In genomic region chr12:107823768-107824394, GRCm38 (mm10) we compare ENCODE assay signal across 24 mouse cellular contexts.
DNase-seq lines count a peak whose midpoint lies in the region; ATAC-seq and TF ChIP-seq lines count a peak whose summit lies in the region.
"Had no signal": no experiment of that assay in that cellular context is flagged by ENCODE, and none has a peak within 500 bp of the region (broad histone marks: within the 10 kb centered on the region; RNA-seq: fewer than 3 reads in every experiment).

No protein-coding gene starts in this region.

- H3K27me3 ChIP-seq in intestine, embryonic 15.5 days (replicated peaks): no peaks in the 10 kb centered on the region
- H3K27me3 ChIP-seq in intestine, postnatal 0 days (replicated peaks; ENCODE audit: control insufficient read depth, insufficient read depth, low read length): no peaks in the 10 kb centered on the region
- H3K27me3 ChIP-seq in neural tube, embryonic 15.5 days (replicated peaks): no peaks in the 10 kb centered on the region
- H3K27me3 ChIP-seq: heart, embryonic 12.5 days; heart, embryonic 15.5 days; hindbrain, embryonic 13.5 days had no signal

- peak; percentile 43 for DNase-seq in brain, adult 2 months (ENCODE audit: low read depth, low spot score)
- peak; percentile 48 to 72 for DNase-seq in layer of hippocampus, adult 8-10 months (ENCODE audit: low spot score in 2 of 2)
- DNase-seq in layer of hippocampus, postnatal 36 days: peak; percentile 53 to 60
- no peak for DNase-seq in spleen, postnatal 14 days (ENCODE audit: low spot score in 2 of 2)
- DNase-seq: adrenal gland, adult 8-10 months; adrenal gland, postnatal 25 days; cerebellum, adult 18-20 months; cerebellum, adult 9-10 months; cerebellum, postnatal 14 days; forebrain, postnatal 0 days; gastrocnemius, postnatal 25 days; heart, adult 18-20 months; heart, postnatal 10 days; heart, postnatal 36 days had no signal

- no peak overlapping the region for H3K9ac ChIP-seq in intestine, embryonic 15.5 days
- H3K9ac ChIP-seq in intestine, postnatal 0 days (ENCODE audit: low read depth, low read length): no peak overlapping the region
- no peak overlapping the region for H3K9ac ChIP-seq in neural tube, embryonic 15.5 days (replicated peaks)
- H3K9ac ChIP-seq: forebrain, postnatal 0 days; heart, embryonic 12.5 days; heart, embryonic 15.5 days; hindbrain, embryonic 13.5 days had no signal

- H3K4me2 ChIP-seq in intestine, embryonic 15.5 days (replicated peaks): no peak overlapping the region
- no peak overlapping the region for H3K4me2 ChIP-seq in intestine, postnatal 0 days (replicated peaks; ENCODE audit: low read depth)
- H3K4me2 ChIP-seq in neural tube, embryonic 15.5 days: no peak overlapping the region
- H3K4me2 ChIP-seq: heart, embryonic 12.5 days; heart, embryonic 15.5 days; hindbrain, embryonic 13.5 days had no signal

- WGBS in intestine, embryonic 15.5 days: 64% methylated on average over 5 of the region's 5 CpGs
- whole genome bisulfite sequencing in intestine, postnatal 0 days: 38% methylated on average over 5 of the region's 5 CpGs
- 94% methylated on average over 5 of the region's 5 CpGs for WGBS in neural tube, embryonic 15.5 days

- H3K36me3 ChIP-seq in intestine, embryonic 15.5 days: no peaks in the 10 kb centered on the region
- H3K36me3 ChIP-seq in intestine, postnatal 0 days (ENCODE audit: control insufficient read depth, insufficient read depth): no peaks in the 10 kb centered on the region
- no peaks in the 10 kb centered on the region for H3K36me3 ChIP-seq in neural tube, embryonic 15.5 days
- H3K36me3 ChIP-seq: forebrain, embryonic 10.5 days; heart, embryonic 12.5 days; heart, embryonic 15.5 days; hindbrain, embryonic 10.5 days; hindbrain, embryonic 13.5 days had no signal

- ATAC-seq in intestine, embryonic 15.5 days: peak; percentile 68
- ATAC-seq in intestine, postnatal 0 days: no peak
- no peak for ATAC-seq in neural tube, embryonic 15.5 days (ENCODE audit: low FRiP score)
- ATAC-seq: activated CD4-positive, CD25-positive, alpha-beta regulatory T cell, adult 4 months; forebrain, embryonic 14.5 days; forebrain, postnatal 0 days had no signal

- no peak overlapping the region for H3K27ac ChIP-seq in intestine, embryonic 15.5 days
- no peak overlapping the region for H3K27ac ChIP-seq in intestine, postnatal 0 days (ENCODE audit: low read depth, low read length)
- H3K27ac ChIP-seq in neural tube, embryonic 15.5 days (replicated peaks): no peak overlapping the region
- H3K27ac ChIP-seq: forebrain, embryonic 10.5 days; heart, embryonic 15.5 days; hindbrain, embryonic 10.5 days; hindbrain, embryonic 13.5 days had no signal

- H3K4me3 ChIP-seq in intestine, embryonic 15.5 days (replicated peaks): no peak overlapping the region
- H3K4me3 ChIP-seq in intestine, postnatal 0 days (ENCODE audit: low read depth, low read length): no peak overlapping the region
- H3K4me3 ChIP-seq in neural tube, embryonic 15.5 days (replicated peaks): no peak overlapping the region
- H3K4me3 ChIP-seq: forebrain, embryonic 10.5 days; heart, embryonic 12.5 days; heart, embryonic 15.5 days; hindbrain, embryonic 10.5 days; hindbrain, embryonic 13.5 days had no signal

- no peaks in the 10 kb centered on the region for H3K4me1 ChIP-seq in intestine, embryonic 15.5 days (replicated peaks)
- 0 out of 2 replicates have a peak, but pooled peaks cover 2% of the 10 kb centered on the region for H3K4me1 ChIP-seq in intestine, postnatal 0 days (replicated peaks; ENCODE audit: control insufficient read depth, insufficient read depth, low read length)
- H3K4me1 ChIP-seq in neural tube, embryonic 15.5 days: no peaks in the 10 kb centered on the region
- H3K4me1 ChIP-seq: heart, embryonic 15.5 days; hindbrain, embryonic 13.5 days had no signal

- no peak for TF ChIP-seq CTCF in intestine, postnatal 0 days (IDR thresholded peaks at IDR 0.05; ENCODE audit: low read depth)

- no peaks in the 10 kb centered on the region for H3K9me3 ChIP-seq in intestine, embryonic 15.5 days
- H3K9me3 ChIP-seq in intestine, postnatal 0 days (ENCODE audit: control insufficient read depth): no peaks in the 10 kb centered on the region
- no peaks in the 10 kb centered on the region for H3K9me3 ChIP-seq in neural tube, embryonic 15.5 days (replicated peaks)
- H3K9me3 ChIP-seq: forebrain, embryonic 10.5 days; heart, embryonic 15.5 days; hindbrain, embryonic 10.5 days; hindbrain, embryonic 13.5 days had no signal

Comparison
In these comparisons a context has a peak if more than half of its experiments do, and no peak if none do; other contexts are left out.
1. DNase-seq: peak in brain, adult 2 months (single experiment), layer of hippocampus, adult 8-10 months (2 of 2) and layer of hippocampus, postnatal 36 days (2 of 2); none in spleen, postnatal 14 days (0 of 2).